Comparison of ENCODE assay signal across 29 mouse cellular contexts in the genomic region with DNA sequence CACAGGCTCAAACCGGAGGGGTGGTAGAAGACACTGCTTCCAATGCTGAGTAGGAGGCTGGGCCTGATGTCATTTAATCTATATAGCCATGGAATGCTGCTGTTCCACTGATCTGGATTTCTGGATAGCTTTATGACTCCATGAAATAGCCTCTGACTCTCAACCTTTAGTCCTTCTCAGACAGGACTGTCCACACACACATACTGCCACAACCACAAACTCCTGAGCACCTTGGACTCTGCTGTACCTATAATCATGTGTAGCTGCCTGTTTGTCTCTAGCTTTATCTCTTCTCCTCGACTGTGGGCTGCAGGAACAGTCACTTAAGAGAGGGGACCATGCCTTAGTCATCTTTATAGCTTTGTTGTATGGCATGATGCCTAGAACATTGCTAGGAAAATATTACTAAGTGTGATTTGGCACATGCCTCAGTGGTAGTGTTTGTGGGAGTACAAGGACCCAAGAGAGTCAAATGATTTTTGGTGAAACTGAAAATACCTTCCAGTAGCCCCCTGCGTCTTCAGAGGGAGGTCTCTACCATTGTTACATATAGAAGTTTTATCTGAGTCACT.
A peak's percentile ranks its signal among the peaks of the same experiment; 100 is the strongest.
DNase-seq lines count a peak whose midpoint lies in the region; ATAC-seq and TF ChIP-seq lines count a peak whose summit lies in the region.
"Had no signal": no experiment of that assay in that cellular context is flagged by ENCODE, and none has a peak within 500 bp of the region (broad histone marks: within the 10 kb centered on the region; RNA-seq: fewer than 3 reads in every experiment).

No protein-coding gene starts in this region.

- WGBS in intestine, postnatal 0 days: 53% methylated on average over 3 of the region's 3 CpGs
- 84% methylated on average over 3 of the region's 3 CpGs for WGBS in forebrain, embryonic 10.5 days

- no peak overlapping the region for H3K27ac ChIP-seq in intestine, postnatal 0 days (ENCODE audit: low read depth, low read length)
- H3K27ac ChIP-seq in forebrain, embryonic 10.5 days: no peak overlapping the region
- H3K27ac ChIP-seq: forebrain, embryonic 12.5 days; hindbrain, embryonic 10.5 days; hindbrain, embryonic 15.5 days; kidney, postnatal 0 days; limb, embryonic 10.5 days; limb, embryonic 15.5 days; liver, embryonic 14.5 days; macrophage; midbrain, embryonic 13.5 days; stomach, embryonic 15.5 days had no signal

- no peak overlapping the region for H3K9ac ChIP-seq in intestine, postnatal 0 days (ENCODE audit: low read depth, low read length)
- H3K9ac ChIP-seq: forebrain, embryonic 12.5 days; forebrain, postnatal 0 days; hindbrain, embryonic 15.5 days; limb, embryonic 15.5 days; liver, embryonic 14.5 days; midbrain, embryonic 13.5 days; stomach, embryonic 15.5 days had no signal

- ATAC-seq in intestine, postnatal 0 days: peak; percentile 97
- ATAC-seq: forebrain, postnatal 0 days; inflammation-experienced regulatory T-cells, adult 6 months; midbrain, embryonic 13.5 days had no signal

- no peaks in the 10 kb centered on the region for H3K9me3 ChIP-seq in intestine, postnatal 0 days (ENCODE audit: control insufficient read depth)
- no peaks in the 10 kb centered on the region for H3K9me3 ChIP-seq in forebrain, embryonic 10.5 days
- H3K9me3 ChIP-seq: forebrain, embryonic 12.5 days; hindbrain, embryonic 10.5 days; hindbrain, embryonic 15.5 days; limb, embryonic 10.5 days; limb, embryonic 15.5 days; midbrain, embryonic 13.5 days; stomach, embryonic 15.5 days had no signal

- no peak overlapping the region for H3K4me3 ChIP-seq in intestine, postnatal 0 days (ENCODE audit: low read depth, low read length)
- no peak overlapping the region for H3K4me3 ChIP-seq in forebrain, embryonic 10.5 days
- H3K4me3 ChIP-seq: erythroblast, embryonic 14.5 days; forebrain, embryonic 12.5 days; hindbrain, embryonic 10.5 days; hindbrain, embryonic 15.5 days; limb, embryonic 10.5 days; limb, embryonic 15.5 days; midbrain, embryonic 13.5 days; stomach, embryonic 15.5 days had no signal

- H3K4me1 ChIP-seq in intestine, postnatal 0 days (replicated peaks; ENCODE audit: control insufficient read depth, insufficient read depth, low read length): no peaks in the 10 kb centered on the region
- peaks cover 7% of the 10 kb centered on the region; the same call in 1 of the 2 replicates for H3K4me1 ChIP-seq in forebrain, embryonic 10.5 days
- H3K4me1 ChIP-seq: forebrain, embryonic 12.5 days; hindbrain, embryonic 10.5 days; hindbrain, embryonic 15.5 days; limb, embryonic 10.5 days; limb, embryonic 15.5 days; midbrain, embryonic 13.5 days; stomach, embryonic 15.5 days had no signal

- H3K4me2 ChIP-seq in intestine, postnatal 0 days (replicated peaks; ENCODE audit: low read depth): no peak overlapping the region
- H3K4me2 ChIP-seq: forebrain, embryonic 12.5 days; hindbrain, embryonic 15.5 days; limb, embryonic 15.5 days; midbrain, embryonic 13.5 days; stomach, embryonic 15.5 days had no signal

- no peak for TF ChIP-seq CTCF in intestine, postnatal 0 days (IDR thresholded peaks at IDR 0.05; ENCODE audit: low read depth)

- peak; percentile 6 for DNase-seq in layer of hippocampus, adult 9-11 months
- DNase-seq in layer of hippocampus, adult 11-12 months (ENCODE audit: low spot score): no peak
- DNase-seq in right cerebral cortex, adult 2 months (ENCODE audit: low spot score in 2 of 2): peak; percentile 16 to 29
- no peak for DNase-seq in right cerebral cortex, postnatal 14 days
- DNase-seq in forebrain, embryonic 10.5 days (ENCODE audit: extremely low spot score, low spot score): no peak
- DNase-seq: adrenal gland, postnatal 25 days; B cell, adult 2 months; cerebellum, adult 2 months; cerebellum, postnatal 14 days; forebrain, postnatal 0 days; gastrocnemius, postnatal 10 days; heart, postnatal 14 days; kidney, adult 8-10 months; kidney, postnatal 4 days; lung, adult 2 months; lung, postnatal 10 days had no signal

- H3K36me3 ChIP-seq in intestine, postnatal 0 days (ENCODE audit: control insufficient read depth, insufficient read depth): no peaks in the 10 kb centered on the region
- H3K36me3 ChIP-seq in forebrain, embryonic 10.5 days (replicated peaks): no peaks in the 10 kb centered on the region
- H3K36me3 ChIP-seq: forebrain, embryonic 12.5 days; hindbrain, embryonic 10.5 days; hindbrain, embryonic 15.5 days; limb, embryonic 10.5 days; limb, embryonic 15.5 days; midbrain, embryonic 13.5 days; stomach, embryonic 15.5 days had no signal

- H3K27me3 ChIP-seq in intestine, postnatal 0 days (replicated peaks; ENCODE audit: control insufficient read depth, insufficient read depth, low read length): no peaks in the 10 kb centered on the region
- H3K27me3 ChIP-seq in forebrain, embryonic 10.5 days (ENCODE audit: poor library complexity, severe bottlenecking): no peaks in the 10 kb centered on the region
- H3K27me3 ChIP-seq: forebrain, embryonic 12.5 days; hindbrain, embryonic 15.5 days; limb, embryonic 15.5 days; midbrain, embryonic 13.5 days; stomach, embryonic 15.5 days had no signal

Comparison
In these comparisons a context has a peak if more than half of its experiments do, and no peak if none do; other contexts are left out.
1. DNase-seq: peak in layer of hippocampus, adult 9-11 months (single experiment) and right cerebral cortex, adult 2 months (2 of 2); none in layer of hippocampus, adult 11-12 months (single experiment), right cerebral cortex, postnatal 14 days (single experiment) and forebrain, embryonic 10.5 days (single experiment).